Comparison of ENCODE assay signal across 1 mouse cellular context in genomic region chr13:98835740-98836139, GRCm38 (mm10).
TF ChIP-seq lines count a peak whose summit lies in the region.

No protein-coding gene starts in this region.

TF ChIP-seq in MEL, 35 proteins besides CTCF, POLR2A, EP300 and RAD21 (continued from another document):
- no peak for TF ChIP-seq BHLHE40 (IDR thresholded peaks at IDR 0.05; ENCODE audit: borderline replicate concordance, low read depth, low read length)
- no peak for TF ChIP-seq GABPA (IDR thresholded peaks at IDR 0.05; ENCODE audit: low read depth, low read length)
- TF ChIP-seq ZNF384 (IDR thresholded peaks at IDR 0.05; ENCODE audit: low read depth, low read length) = no peak
- no peak for TF ChIP-seq TAL1 (IDR thresholded peaks at IDR 0.05; ENCODE audit: low read length)
- TF ChIP-seq MYC (IDR thresholded peaks at IDR 0.05; ENCODE audit: low read depth, low read length) = no peak
